Comparison of ENCODE assay signal across 12 mouse cellular contexts in genomic region chr9:43200212-43200611, GRCm38 (mm10). TPM values are rescaled to one million over a fixed set of nuclear protein-coding genes. Genes with fewer than 3 reads are reported as not detected.
DNase-seq lines count a peak whose midpoint lies in the region; ATAC-seq and TF ChIP-seq lines count a peak whose summit lies in the region.
"Had no signal": no experiment of that assay in that cellular context is flagged by ENCODE, and none has a peak within 500 bp of the region (broad histone marks: within the 10 kb centered on the region; RNA-seq: fewer than 3 reads in every experiment).

No protein-coding gene starts in this region.

- ATAC-seq in forebrain, postnatal 0 days: no peak
- no peak for ATAC-seq in kidney, embryonic 14.5 days (ENCODE audit: low FRiP score, low TSS enrichment)
- ATAC-seq in limb, embryonic 13.5 days (ENCODE audit: low FRiP score, low read depth): no peak
- ATAC-seq: intestine, embryonic 15.5 days had no signal

- peak overlapping the region; percentile 26 for H3K4me3 ChIP-seq in forebrain, embryonic 10.5 days
- H3K4me3 ChIP-seq in forebrain, postnatal 0 days (ENCODE audit: low read depth, low read length): no peak overlapping the region
- H3K4me3 ChIP-seq in kidney, embryonic 14.5 days (ENCODE audit: low read length): no peak overlapping the region
- H3K4me3 ChIP-seq in limb, embryonic 13.5 days: peak overlapping the region; percentile 3; the same call in 1 of the 2 replicates
- H3K4me3 ChIP-seq: intestine, embryonic 15.5 days had no signal

- H3K4me2 ChIP-seq in forebrain, postnatal 0 days (ENCODE audit: low read depth): no peak overlapping the region
- H3K4me2 ChIP-seq in kidney, embryonic 14.5 days (replicated peaks; ENCODE audit: low read depth, low read length): peak overlapping the region; percentile 25; the same call in 1 of the 2 replicates
- H3K4me2 ChIP-seq in limb, embryonic 13.5 days (replicated peaks): peak overlapping the region; percentile 39
- H3K4me2 ChIP-seq: intestine, embryonic 15.5 days had no signal

- H3K36me3 ChIP-seq in forebrain, embryonic 10.5 days (replicated peaks): no peaks in the 10 kb centered on the region
- no peaks in the 10 kb centered on the region for H3K36me3 ChIP-seq in forebrain, postnatal 0 days (ENCODE audit: insufficient read depth)
- no peaks in the 10 kb centered on the region for H3K36me3 ChIP-seq in kidney, embryonic 14.5 days (ENCODE audit: control insufficient read depth, insufficient read depth, low read length)
- no peaks in the 10 kb centered on the region for H3K36me3 ChIP-seq in limb, embryonic 13.5 days
- H3K36me3 ChIP-seq: G1E; intestine, embryonic 15.5 days had no signal

- H3K4me1 ChIP-seq in forebrain, embryonic 10.5 days: peaks cover 17% of the 10 kb centered on the region
- no peaks in the 10 kb centered on the region for H3K4me1 ChIP-seq in forebrain, postnatal 0 days (ENCODE audit: insufficient read depth)
- H3K4me1 ChIP-seq in kidney, embryonic 14.5 days (ENCODE audit: control insufficient read depth, insufficient read depth, low read length): 0 out of 2 replicates have a peak, but pooled peaks cover 4% of the 10 kb centered on the region
- peaks cover 13% of the 10 kb centered on the region for H3K4me1 ChIP-seq in limb, embryonic 13.5 days

- H3K27ac ChIP-seq in forebrain, embryonic 10.5 days: no peak overlapping the region
- H3K27ac ChIP-seq in forebrain, postnatal 0 days (ENCODE audit: low read depth, low read length): no peak overlapping the region
- no peak overlapping the region for H3K27ac ChIP-seq in kidney, embryonic 14.5 days (ENCODE audit: low read depth, low read length)
- H3K27ac ChIP-seq in limb, embryonic 13.5 days: no peak overlapping the region
- H3K27ac ChIP-seq: intestine, embryonic 15.5 days had no signal

- no peak overlapping the region for H3K9ac ChIP-seq in forebrain, postnatal 0 days
- H3K9ac ChIP-seq in kidney, embryonic 14.5 days (ENCODE audit: low read depth, low read length): no peak overlapping the region
- 0 out of 2 replicates have a peak overlapping the region, but pooled peaks have one; percentile 9 for H3K9ac ChIP-seq in limb, embryonic 13.5 days
- H3K9ac ChIP-seq: intestine, embryonic 15.5 days had no signal

- no peak for DNase-seq in forebrain, embryonic 10.5 days (ENCODE audit: extremely low spot score, low spot score)
- DNase-seq in forebrain, postnatal 0 days: no peak
- DNase-seq in kidney, adult 18-20 months: no peak
- DNase-seq in ZHBTc4 (ENCODE audit: low read depth, low spot score): peak; percentile 58
- no peak for DNase-seq in layer of hippocampus, adult 9-10 months (ENCODE audit: low spot score)
- no peak for DNase-seq in cerebellum, postnatal 14 days
- DNase-seq: right cerebral cortex, postnatal 4 days had no signal

- WGBS in forebrain, embryonic 10.5 days: 4% methylated on average over 5 of the region's 5 CpGs
- 4% methylated on average over 5 of the region's 5 CpGs for WGBS in forebrain, postnatal 0 days
- WGBS in kidney, embryonic 14.5 days: 10% methylated on average over 5 of the region's 5 CpGs
- 3% methylated on average over 5 of the region's 5 CpGs for WGBS in limb, embryonic 13.5 days

- no peaks in the 10 kb centered on the region for H3K9me3 ChIP-seq in forebrain, embryonic 10.5 days
- H3K9me3 ChIP-seq in forebrain, postnatal 0 days (ENCODE audit: low read length): no peaks in the 10 kb centered on the region
- no peaks in the 10 kb centered on the region for H3K9me3 ChIP-seq in kidney, embryonic 14.5 days (ENCODE audit: control insufficient read depth, low read length)
- H3K9me3 ChIP-seq in limb, embryonic 13.5 days: no peaks in the 10 kb centered on the region
- H3K9me3 ChIP-seq: G1E; intestine, embryonic 15.5 days had no signal

- H3K27me3 ChIP-seq in forebrain, embryonic 10.5 days (ENCODE audit: poor library complexity, severe bottlenecking): peaks cover 74% of the 10 kb centered on the region
- H3K27me3 ChIP-seq in forebrain, postnatal 0 days (ENCODE audit: insufficient read depth, low read length): peaks cover 13% of the 10 kb centered on the region
- peaks cover 29% of the 10 kb centered on the region for H3K27me3 ChIP-seq in kidney, embryonic 14.5 days (ENCODE audit: control insufficient read depth, insufficient read depth, low read length)
- peaks cover 49% of the 10 kb centered on the region for H3K27me3 ChIP-seq in limb, embryonic 13.5 days

- TF ChIP-seq CTCF in forebrain, postnatal 0 days (IDR thresholded peaks at IDR 0.05; ENCODE audit: low read depth): no peak

RNA-seq across cellular contexts. Expression of gene Pou2f3, which starts 10.0 kb away (rescaled TPM):
- polyA plus RNA-seq in forebrain, embryonic 10.5 days (2016; fragmentation: Nextera tagmentation; extraction: Ambion mirVana): not detected in 2 replicates
- not detected in 2 replicates for total RNA-seq in forebrain, postnatal 0 days (2014; rRNA removed)
- 0.05 TPM in 1 of 2 replicates, not detected in the other for polyA plus RNA-seq in forebrain, postnatal 0 days (2015; fragmentation: Nextera tagmentation; extraction: Ambion mirVana)
- 0.11 TPM in 1 of 2 replicates, not detected in the other for polyA plus RNA-seq in kidney, embryonic 14.5 days (2014; fragmentation: Nextera tagmentation; extraction: Ambion mirVana)
- polyA plus RNA-seq in limb, embryonic 13.5 days (2015; fragmentation: Nextera tagmentation; extraction: Ambion mirVana): 0.74 and 1.1 TPM in 2 replicates
- total RNA-seq: megakaryocyte, adult 5-6 weeks had no signal
- polyA plus RNA-seq: G1E had no signal

RNA-seq across cellular contexts. Expression of gene Oaf, which starts 39.5 kb away (rescaled TPM):
- 42.1 and 46.5 TPM in 2 replicates for polyA plus RNA-seq in forebrain, embryonic 10.5 days (2016; fragmentation: Nextera tagmentation; extraction: Ambion mirVana)
- total RNA-seq in forebrain, postnatal 0 days (2014; rRNA removed): 5.0 and 14.3 TPM in 2 replicates
- polyA plus RNA-seq in forebrain, postnatal 0 days (2015; fragmentation: Nextera tagmentation; extraction: Ambion mirVana): 7.8 and 7.9 TPM in 2 replicates
- polyA plus RNA-seq in kidney, embryonic 14.5 days (2014; fragmentation: Nextera tagmentation; extraction: Ambion mirVana): 88.5 and 88.9 TPM in 2 replicates
- 103 and 106 TPM in 2 replicates for polyA plus RNA-seq in limb, embryonic 13.5 days (2015; fragmentation: Nextera tagmentation; extraction: Ambion mirVana)

Comparison
In these comparisons a context has a peak if more than half of its experiments do, and no peak if none do; other contexts are left out.
1. H3K4me3 ChIP-seq: peak in forebrain, embryonic 10.5 days (single experiment) and limb, embryonic 13.5 days (single experiment); none in forebrain, postnatal 0 days (single experiment) and kidney, embryonic 14.5 days (single experiment).